Mouse (Mus musculus) urinary bladder, adult 2 months (tissue): ENCODE results near the gene Actn3. TPM values are rescaled to one million over a fixed set of nuclear protein-coding genes. Genes with fewer than 3 reads are reported as not detected.
A peak's percentile ranks its signal among the peaks of the same experiment; 100 is the strongest.
"Not testable (repeated sequence)": the region's sequence is repeated elsewhere in the genome, so short reads cannot be mapped to it uniquely, and the experiment has no call there.

Experiments
- DNase-seq: peaks from one replicate; pipeline ENCODE4 v3.0.0; 2022; ENCODE audit warnings: low spot score
- polyA plus RNA-seq: library from polyadenylated mRNA; depleted of rRNA; stranded (reverse); fragments of >200 nt; gene quantifications from 2 replicates; pipeline ENCODE4 v1.2.3, GENCODE M21; 2012; rRNA removed

Actn3 gene
- polyA plus RNA-seq, result 1.3 and 2.5 TPM in 2 replicates

DNA sequence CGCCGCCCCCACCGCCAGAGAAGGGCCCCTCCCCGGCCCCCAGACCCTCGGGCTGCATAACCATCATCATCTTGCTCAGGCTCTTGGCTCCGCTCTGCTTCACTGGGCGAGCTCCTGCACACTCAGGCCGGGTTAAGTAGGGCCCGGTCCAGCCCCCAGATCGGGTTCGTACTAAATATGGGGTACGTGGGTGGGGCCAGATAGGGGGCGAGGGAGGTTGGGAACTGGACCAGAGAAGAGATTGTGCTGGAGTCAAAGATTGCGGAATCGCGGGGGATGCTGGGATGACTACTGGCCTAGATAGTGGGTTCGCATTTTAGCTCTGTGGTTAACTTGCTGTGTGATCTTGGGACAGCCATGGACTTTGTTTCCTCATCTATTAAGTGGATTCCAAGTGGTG is at the start of gene Actn3:
Actn3 (minus strand) TSS at position 125 of the 400 bp plus-strand sequence.
- no peak for DNase-seq

GRCm38 (mm10) chr19:4925121-4925860 is 47.6 kb upstream of the Actn3 start:
- no peak for DNase-seq

- no peak for DNase-seq
These were observed 41.9 kb upstream of the Actn3 start for GRCm38 (mm10) chr19:4919652-4920051.

DNA sequence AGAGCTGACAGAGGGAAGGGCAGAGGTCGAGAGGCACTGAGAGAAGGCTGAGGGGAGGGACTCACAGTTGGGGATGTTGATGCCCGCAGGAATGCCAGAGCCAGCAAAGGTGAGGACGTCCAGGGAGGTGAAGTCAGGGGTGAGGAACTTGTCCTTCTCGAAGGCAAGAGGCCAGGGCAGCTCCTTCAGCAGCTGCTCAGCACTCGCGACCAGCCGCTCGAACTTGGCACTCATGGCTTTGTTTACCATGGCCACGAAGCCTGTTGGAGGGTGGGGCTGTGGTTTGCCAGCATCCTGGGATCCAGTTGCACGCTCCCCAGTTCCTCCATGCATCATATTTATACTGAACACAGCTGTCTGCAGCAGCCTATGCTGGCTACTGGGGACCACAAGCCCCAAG is 39.1 kb upstream of the Actn3 start:
- no peak for DNase-seq

DNA sequence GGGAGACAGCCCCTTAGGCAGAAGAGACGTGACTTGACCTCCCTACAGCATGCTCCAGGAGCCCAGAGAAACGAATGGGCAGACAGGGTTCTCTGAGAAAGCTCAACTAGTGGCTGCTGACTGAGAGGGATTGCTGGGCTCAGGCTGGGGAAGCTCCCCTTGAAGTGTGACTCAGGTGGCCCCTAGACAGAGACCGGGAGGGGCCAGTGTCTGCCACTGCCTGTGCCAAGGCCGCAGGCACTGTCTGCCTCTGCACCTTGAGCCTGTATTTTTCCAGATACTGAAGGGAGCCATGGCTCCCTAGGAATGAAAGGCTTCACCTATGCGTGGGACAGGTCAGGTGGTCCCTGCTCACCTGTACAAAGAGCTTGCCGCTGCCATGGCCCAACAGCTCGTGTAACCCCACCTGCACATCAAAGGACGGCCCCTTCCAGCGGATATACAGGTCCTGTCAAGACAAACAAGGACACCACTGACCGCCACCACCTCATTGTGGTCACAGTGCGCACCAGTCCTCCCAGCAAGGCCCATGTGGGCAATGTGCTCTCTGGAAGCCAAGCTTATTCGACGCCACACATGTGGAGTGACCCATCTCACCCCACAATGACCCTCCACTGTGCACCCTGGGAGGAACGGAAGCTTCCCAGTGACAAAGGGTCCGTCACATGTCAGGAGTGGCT is 38.4 kb upstream of the Actn3 start:
- no peak for DNase-seq

DNA sequence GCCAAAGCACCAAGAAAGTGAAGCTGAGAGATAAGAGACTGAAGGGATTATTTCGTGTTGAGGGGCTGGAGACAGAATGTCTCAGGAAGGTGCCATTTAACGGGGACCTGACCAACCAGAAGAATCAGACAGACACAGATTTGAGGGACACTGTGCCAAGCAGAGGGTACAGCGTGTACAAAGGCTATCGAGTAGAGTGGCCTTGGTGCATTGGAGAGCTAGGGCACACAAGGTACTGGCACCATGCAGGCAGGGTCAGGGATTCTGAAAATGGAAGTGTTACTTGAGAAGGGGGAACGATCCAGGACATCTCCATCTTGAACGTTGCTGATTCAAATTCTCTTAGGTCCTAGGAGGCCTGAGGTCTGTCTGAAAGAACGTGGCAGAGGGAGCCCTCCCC is 31.7 kb upstream of the Actn3 start:
- no peak for DNase-seq

DNA sequence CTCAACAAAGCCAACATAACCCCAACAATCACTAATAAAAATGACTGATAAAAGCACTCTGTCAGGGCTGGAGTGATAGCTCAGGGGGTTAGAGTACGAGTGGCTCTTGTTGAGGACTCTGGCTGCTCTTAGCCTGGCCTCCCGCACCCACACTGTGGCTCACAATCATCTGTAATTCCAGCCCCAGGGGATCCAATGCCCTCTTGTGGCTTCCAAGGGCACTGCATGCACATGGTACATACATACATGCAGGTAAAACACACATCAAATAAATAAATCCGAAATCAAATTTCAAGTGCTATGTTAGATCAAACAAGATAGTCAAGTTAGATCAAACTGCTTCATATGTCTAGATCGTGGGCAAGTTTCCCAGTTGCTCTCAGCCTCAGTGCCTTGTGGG is 30.4 kb upstream of the Actn3 start:
- no peak for DNase-seq

GRCm38 (mm10) chr19:4905979-4906794 is 28.5 kb upstream of the Actn3 start, which contains the start of gene Bbs1:
Gene Bbs1, minus strand, starts transcription at chr19:4906628.
- DNase-seq, result peak; percentile 60

GRCm38 (mm10) chr19:4899888-4900287 is 22.2 kb upstream of the Actn3 start:
- DNase-seq, result no peak

GRCm38 (mm10) chr19:4898972-4899371 is 21.3 kb upstream of the Actn3 start:
- DNase-seq, result no peak

DNA sequence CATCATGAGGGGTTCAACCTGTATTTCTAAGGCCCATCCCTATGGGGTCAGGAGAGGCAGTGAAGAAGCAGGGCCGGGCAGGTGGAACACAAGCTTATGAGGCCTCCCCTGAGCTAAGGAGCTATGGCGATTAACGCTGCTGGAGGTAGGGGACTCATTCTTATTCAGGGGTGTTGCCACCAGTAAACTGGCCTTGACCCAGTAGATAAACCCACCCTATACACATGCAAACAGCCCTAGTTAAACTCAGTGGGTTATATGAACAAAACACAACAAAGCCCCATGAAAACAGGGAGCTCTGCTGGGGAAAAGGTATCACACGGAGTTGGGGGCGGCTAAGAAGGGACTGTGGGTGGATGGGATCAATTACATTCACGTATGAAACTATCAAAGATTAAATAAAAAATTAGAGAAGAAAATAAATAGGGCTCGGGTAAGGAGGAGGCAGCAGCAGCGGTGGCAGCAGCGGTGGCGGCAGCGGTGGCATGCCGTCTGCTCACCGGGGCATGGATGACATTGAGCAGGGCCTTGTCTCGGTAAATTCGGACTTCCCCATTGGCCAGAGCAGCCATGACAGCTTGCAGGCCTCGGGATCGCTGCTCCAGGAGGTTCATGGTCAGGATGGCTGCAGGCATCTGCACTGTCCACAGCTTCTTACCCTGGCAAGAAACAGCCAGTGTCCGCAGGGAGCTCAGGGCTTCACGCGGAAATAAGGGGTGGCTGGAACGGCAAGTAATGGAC is 19.2 kb upstream of the Actn3 start:
- DNase-seq, result no peak

- DNase-seq, result no peak
These were observed 14.1 kb upstream of the Actn3 start for GRCm38 (mm10) chr19:4891798-4892197.

- no peak for DNase-seq
These were observed 12.1 kb upstream of the Actn3 start for GRCm38 (mm10) chr19:4889791-4890190.

- DNase-seq, result no peak
These were observed 6.3 kb upstream of the Actn3 start for GRCm38 (mm10) chr19:4883961-4884360.

GRCm38 (mm10) chr19:4879324-4879703 is 1.6 kb upstream of the Actn3 start:
- DNase-seq, result no peak

- DNase-seq, result peak; percentile 97
These were observed 955 bp upstream of the Actn3 start, which contains the start of gene Zdhhc24 for GRCm38 (mm10) chr19:4878405-4879323. Gene Zdhhc24, plus strand, starts transcription at chr19:4878668.

GRCm38 (mm10) chr19:4876755-4877154 is 954 bp downstream of the Actn3 start:
- DNase-seq, result no peak

DNA sequence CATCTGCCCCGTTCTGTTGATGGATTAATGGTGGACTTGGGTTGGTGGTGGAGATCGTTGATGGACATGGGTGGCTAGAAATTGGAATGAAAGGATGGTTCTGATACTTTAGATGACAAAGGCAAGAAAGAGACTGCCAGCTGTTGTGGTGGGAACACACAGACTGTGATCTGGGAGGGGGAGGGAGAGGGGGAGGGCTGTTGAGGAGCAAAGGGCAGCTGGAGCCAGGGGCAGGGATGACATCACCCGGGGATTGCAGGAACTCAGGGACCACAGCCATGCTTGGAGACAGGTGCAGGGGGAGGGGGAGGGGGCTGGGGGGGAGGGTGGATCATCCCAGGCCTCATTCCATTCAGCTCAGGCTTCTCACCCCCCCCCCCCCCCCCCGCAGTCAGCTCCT is 1.5 kb downstream of the Actn3 start:
- no peak for DNase-seq

GRCm38 (mm10) chr19:4874613-4875012 is 3.1 kb downstream of the Actn3 start:
- not testable (repeated sequence) for DNase-seq

DNA sequence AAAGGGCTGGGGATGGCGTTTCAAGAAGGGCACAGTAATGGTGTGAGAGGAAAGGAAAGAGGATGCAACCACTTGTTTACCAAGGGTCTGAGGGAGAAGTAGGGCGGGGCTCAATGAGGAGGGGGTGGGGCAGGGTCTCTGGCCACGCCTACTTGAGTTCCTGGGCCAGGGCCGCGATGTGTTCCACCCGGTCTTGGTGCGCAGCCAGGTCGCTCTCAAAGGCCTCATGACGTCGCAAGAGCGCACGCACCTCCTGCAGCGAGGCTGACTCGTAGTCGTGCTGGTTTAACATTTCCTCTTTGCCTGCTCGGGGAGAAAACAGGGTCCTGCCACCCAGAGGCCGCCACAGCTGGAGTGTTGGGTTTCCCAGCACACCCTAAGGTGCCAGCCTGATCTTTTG is 12.6 kb downstream of the Actn3 start:
- no peak for DNase-seq

- no peak for DNase-seq
These were observed 14.7 kb downstream of the Actn3 start for GRCm38 (mm10) chr19:4863048-4863447.
